Mouse (Mus musculus): ENCODE measurements around the gene Med31.

Gene Med31

GRCm38 (mm10) chr11:72215410-72215797, at the start of gene Med31:
Gene Med31 (minus strand): TSS chr11:72215592.
- CTCF ChIA-PET, result no interaction called here

GRCm38 (mm10) chr11:72256441-72256840, 41.0 kb upstream of the Med31 start:
- CTCF ChIA-PET, result no interaction called here

- CTCF ChIA-PET, result no interaction called here
Measured at GRCm38 (mm10) chr11:72255629-72256028, 40.2 kb upstream of the Med31 start.

GRCm38 (mm10) chr11:72245196-72245753, 29.9 kb upstream of the Med31 start:
- CTCF ChIA-PET, result no interaction called here

GRCm38 (mm10) chr11:72240062-72240860, 24.9 kb upstream of the Med31 start:
- CTCF ChIA-PET, result interaction anchor here (0.5 kb wide), 1 partner anchor 1271 kb away, joined by 4 read pairs; no protein-coding TSS in a partner anchor

- CTCF ChIA-PET, result no interaction called here
Measured at GRCm38 (mm10) chr11:72234013-72234412, 18.6 kb upstream of the Med31 start.

- CTCF ChIA-PET, result no interaction called here
Measured at GRCm38 (mm10) chr11:72232991-72233390, 17.6 kb upstream of the Med31 start.

- CTCF ChIA-PET, result no interaction called here
Measured at GRCm38 (mm10) chr11:72232068-72232467, 16.7 kb upstream of the Med31 start.

- CTCF ChIA-PET, result no interaction called here
Measured at GRCm38 (mm10) chr11:72228513-72228912, 13.1 kb upstream of the Med31 start.

- CTCF ChIA-PET, result no interaction called here
Measured at GRCm38 (mm10) chr11:72226901-72227300, 11.5 kb upstream of the Med31 start.

- CTCF ChIA-PET, result no interaction called here
Measured at GRCm38 (mm10) chr11:72226020-72226791, 10.8 kb upstream of the Med31 start.

- CTCF ChIA-PET, result interaction anchor here (0.9 kb wide), 1 partner anchor 100 kb away, joined by 3 read pairs; no protein-coding TSS in a partner anchor
Measured at GRCm38 (mm10) chr11:72224865-72225264, 9.5 kb upstream of the Med31 start.

- CTCF ChIA-PET, result no interaction called here
Measured at GRCm38 (mm10) chr11:72223414-72223813, 8.0 kb upstream of the Med31 start.

GRCm38 (mm10) chr11:72221278-72221677, 5.9 kb upstream of the Med31 start:
- CTCF ChIA-PET, result interaction anchor here (0.5 kb wide), 1 partner anchor 1425 kb away, joined by 3 read pairs; no protein-coding TSS in a partner anchor

- CTCF ChIA-PET, result no interaction called here
Measured at GRCm38 (mm10) chr11:72217116-72217515, 1.7 kb upstream of the Med31 start.

- CTCF ChIA-PET, result no interaction called here
Measured at GRCm38 (mm10) chr11:72214591-72215409, 592 bp downstream of the Med31 start.

- CTCF ChIA-PET, result no interaction called here
Measured at GRCm38 (mm10) chr11:72207834-72208377, 7.5 kb downstream of the Med31 start.

- CTCF ChIA-PET, result no interaction called here
Measured at GRCm38 (mm10) chr11:72207204-72207833, 8.1 kb downstream of the Med31 start, which contains the start of the genes 4933427D14Rik and Txndc17. Gene 4933427D14Rik (minus strand): TSS chr11:72207459. Gene Txndc17 (plus strand): TSS chr11:72207547.

- CTCF ChIA-PET, result no interaction called here
Measured at GRCm38 (mm10) chr11:72206341-72207203, 8.8 kb downstream of the Med31 start, which contains the start of gene Gm43951. Gene Gm43951 (minus strand): TSS chr11:72206840.

GRCm38 (mm10) chr11:72205256-72205655, 10.1 kb downstream of the Med31 start:
- CTCF ChIA-PET, result no interaction called here

Data from spleen, embryonic (tissue).